Mouse (Mus musculus) E14TG2a.4 (cell line): ENCODE results near the gene Afdn.

Source experiments
- CTCF ChIP-seq: conservative IDR thresholded peaks from 2 replicates; pipeline ENCODE4 v1.5.1; 2014; ENCODE audit warnings: low read length
- NANOG ChIP-seq: IDR thresholded peaks from 2 replicates; pipeline ENCODE4 v1.6.1; 2014; ENCODE audit warnings: borderline replicate concordance, low read length, mixed read lengths
- POU5F1 ChIP-seq: IDR thresholded peaks from 2 replicates; pipeline ENCODE4 v1.6.1; 2014; ENCODE audit warnings: low read length, borderline replicate concordance

GRCm38 (mm10) chr17:13819342-13819741, 59.0 kb downstream of the Afdn start:
- TF ChIP-seq CTCF (no peak), POU5F1 (no peak), NANOG (no peak)
